Mouse (Mus musculus) lung, postnatal 0 days (tissue): ENCODE measurements around the gene Icam5.

Experiments used
- CTCF ChIP-seq: IDR thresholded peaks from 2 replicates; pipeline ENCODE4 v1.5.1; 2016; ENCODE audit warnings: antibody characterized with exemption, mild to moderate bottlenecking
- EP300 ChIP-seq: IDR thresholded peaks from 2 replicates; pipeline ENCODE4 v1.6.1; 2016; ENCODE audit warnings: antibody characterized with exemption, mild to moderate bottlenecking, control low read depth

- peak; percentile 38 for TF ChIP-seq CTCF
- TF ChIP-seq EP300 = no peak
These were observed 9.1 kb upstream of the Icam5 start for GRCm38 (mm10) chr9:21022726-21023125.
